Mouse (Mus musculus): ENCODE measurements around the gene Fli1. TPM values are rescaled to one million over a fixed set of nuclear protein-coding genes. Genes with fewer than 3 reads are reported as not detected.

Gene Fli1
- polyA plus RNA-seq, 1 experiment: not detected

GRCm38 (mm10) chr9:32543923-32544575, 1.4 kb upstream of the Fli1 start:
- TF ChIP-seq POLR2A (IDR thresholded peaks at IDR 0.05; ENCODE audit: insufficient read depth, low read depth, low read length): no peak
- no peak for TF ChIP-seq CTCF (IDR thresholded peaks at IDR 0.05; ENCODE audit: insufficient read depth, low read depth, low read length)
- H3K27ac ChIP-seq (ENCODE audit: insufficient read depth, low read depth, low read length): no peak overlapping the region
- WGBS: 41% methylated on average over 8 of the region's 8 CpGs
- peaks cover 34% of the 10 kb centered on the region for H3K4me1 ChIP-seq (ENCODE audit: control insufficient read depth, insufficient read depth, low read length)
- no peak overlapping the region for H3K4me3 ChIP-seq (ENCODE audit: insufficient read depth, low read depth, low read length)

GRCm38 (mm10) chr9:32543040-32543581, 450 bp upstream of the Fli1 start:
- peak overlapping the region; percentile 5; the same call in 1 of the 2 replicates for H3K4me3 ChIP-seq (ENCODE audit: insufficient read depth, low read depth, low read length)
- H3K27ac ChIP-seq (ENCODE audit: insufficient read depth, low read depth, low read length): no peak overlapping the region
- WGBS: 4% methylated on average over 18 of the region's 18 CpGs
- peaks cover 34% of the 10 kb centered on the region for H3K4me1 ChIP-seq (ENCODE audit: control insufficient read depth, insufficient read depth, low read length)
- no peak for TF ChIP-seq POLR2A (IDR thresholded peaks at IDR 0.05; ENCODE audit: insufficient read depth, low read depth, low read length)
- TF ChIP-seq CTCF (IDR thresholded peaks at IDR 0.05; ENCODE audit: insufficient read depth, low read depth, low read length): no peak

- WGBS: 2% methylated on average over 30 of the region's 30 CpGs
- peaks cover 34% of the 10 kb centered on the region for H3K4me1 ChIP-seq (ENCODE audit: control insufficient read depth, insufficient read depth, low read length)
- TF ChIP-seq CTCF (IDR thresholded peaks at IDR 0.05; ENCODE audit: insufficient read depth, low read depth, low read length): no peak
- no peak for TF ChIP-seq POLR2A (IDR thresholded peaks at IDR 0.05; ENCODE audit: insufficient read depth, low read depth, low read length)
- no peak overlapping the region for H3K27ac ChIP-seq (ENCODE audit: insufficient read depth, low read depth, low read length)
- H3K4me3 ChIP-seq (ENCODE audit: insufficient read depth, low read depth, low read length): peak overlapping the region; percentile 44
Observed at GRCm38 (mm10) chr9:32541223-32541901, 1.3 kb downstream of the Fli1 start.

- whole genome bisulfite sequencing: under 1% methylated on average over 70 of the region's 70 CpGs
- Histone ChIP-seq H3K27ac (ENCODE audit: insufficient read depth, low read depth, low read length) (peak overlapping the region; percentile 4; the same call in 1 of the 2 replicates), H3K4me1 (ENCODE audit: control insufficient read depth, insufficient read depth, low read length) (peaks cover 34% of the 10 kb centered on the region), H3K4me3 (ENCODE audit: insufficient read depth, low read depth, low read length) (peak overlapping the region; percentile 44)
- TF ChIP-seq POLR2A (IDR thresholded peaks at IDR 0.05; ENCODE audit: insufficient read depth, low read depth, low read length): no peak
- no peak for TF ChIP-seq CTCF (IDR thresholded peaks at IDR 0.05; ENCODE audit: insufficient read depth, low read depth, low read length)
Observed at GRCm38 (mm10) chr9:32540406-32541222, 2.0 kb downstream of the Fli1 start.

GRCm38 (mm10) chr9:32540061-32540405, 2.6 kb downstream of the Fli1 start:
- 16% methylated on average over 13 of the region's 13 CpGs for WGBS
- TF ChIP-seq POLR2A (IDR thresholded peaks at IDR 0.05; ENCODE audit: insufficient read depth, low read depth, low read length): no peak
- TF ChIP-seq CTCF (IDR thresholded peaks at IDR 0.05; ENCODE audit: insufficient read depth, low read depth, low read length): no peak
- H3K27ac ChIP-seq (ENCODE audit: insufficient read depth, low read depth, low read length): no peak overlapping the region

GRCm38 (mm10) chr9:32539321-32539761, 3.3 kb downstream of the Fli1 start:
- Histone ChIP-seq H3K27ac (ENCODE audit: insufficient read depth, low read depth, low read length) (no peak overlapping the region), H3K4me1 (ENCODE audit: control insufficient read depth, insufficient read depth, low read length) (peaks cover 27% of the 10 kb centered on the region), H3K4me3 (ENCODE audit: insufficient read depth, low read depth, low read length) (no peak overlapping the region)
- TF ChIP-seq POLR2A (IDR thresholded peaks at IDR 0.05; ENCODE audit: insufficient read depth, low read depth, low read length) (no peak), CTCF (IDR thresholded peaks at IDR 0.05; ENCODE audit: insufficient read depth, low read depth, low read length) (no peak)
- 58% methylated on average over 3 of the region's 3 CpGs for WGBS

More at GRCm38 (mm10) chr9:32540061-32540405, 2.6 kb downstream of the Fli1 start:
- H3K4me1 ChIP-seq (ENCODE audit: control insufficient read depth, insufficient read depth, low read length): peaks cover 28% of the 10 kb centered on the region
- H3K4me3 ChIP-seq (ENCODE audit: insufficient read depth, low read depth, low read length): peak overlapping the region; percentile 44

GRCm38 (mm10) chr9:32538124-32538523, 4.5 kb downstream of the Fli1 start:
- no peak overlapping the region for H3K27ac ChIP-seq (ENCODE audit: insufficient read depth, low read depth, low read length)
- no peak overlapping the region for H3K4me3 ChIP-seq (ENCODE audit: insufficient read depth, low read depth, low read length)
- WGBS: 95% methylated on average over 5 of the region's 5 CpGs
- TF ChIP-seq POLR2A (IDR thresholded peaks at IDR 0.05; ENCODE audit: insufficient read depth, low read depth, low read length): no peak
- TF ChIP-seq CTCF (IDR thresholded peaks at IDR 0.05; ENCODE audit: insufficient read depth, low read depth, low read length): no peak
- peaks cover 25% of the 10 kb centered on the region for H3K4me1 ChIP-seq (ENCODE audit: control insufficient read depth, insufficient read depth, low read length)

- TF ChIP-seq POLR2A (IDR thresholded peaks at IDR 0.05; ENCODE audit: insufficient read depth, low read depth, low read length): no peak
- TF ChIP-seq CTCF (IDR thresholded peaks at IDR 0.05; ENCODE audit: insufficient read depth, low read depth, low read length): no peak
- Histone ChIP-seq H3K27ac (ENCODE audit: insufficient read depth, low read depth, low read length) (no peak overlapping the region), H3K4me1 (ENCODE audit: control insufficient read depth, insufficient read depth, low read length) (peaks cover 20% of the 10 kb centered on the region), H3K4me3 (ENCODE audit: insufficient read depth, low read depth, low read length) (no peak overlapping the region)
- 88% methylated on average over 6 of the region's 6 CpGs for WGBS
Observed at GRCm38 (mm10) chr9:32537706-32538105, 5.0 kb downstream of the Fli1 start.

All from olfactory bulb, adult 2 months (tissue).